Mouse (Mus musculus): ENCODE results near the gene Ryk.

DNA sequence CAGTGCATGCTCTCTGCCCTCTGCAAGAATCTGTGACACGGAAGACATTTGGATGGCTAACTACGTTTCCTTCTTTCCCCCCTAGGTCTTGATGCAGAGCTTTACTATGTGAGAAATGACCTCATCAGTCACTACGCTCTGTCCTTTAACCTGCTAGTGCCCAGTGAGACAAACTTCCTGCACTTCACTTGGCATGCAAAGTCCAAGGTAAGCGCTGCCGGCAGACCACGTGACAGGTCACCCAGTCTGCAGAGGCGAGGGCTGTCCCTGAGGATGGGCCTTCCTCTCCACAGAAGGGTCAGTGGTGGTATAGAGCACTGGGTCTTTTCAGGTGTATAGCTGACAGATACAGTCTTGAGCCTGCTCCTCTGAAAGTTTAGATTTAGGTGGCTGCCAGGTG lies 27.1 kb downstream of the Ryk start:
- TF ChIP-seq CTCF (IDR thresholded peaks at IDR 0.05), result no peak
- TF ChIP-seq POLR2A (IDR thresholded peaks at IDR 0.05; ENCODE audit: insufficient read depth, low read depth, low read length), result no peak
- TF ChIP-seq EP300 (IDR thresholded peaks at IDR 0.05; ENCODE audit: insufficient read depth, low read depth, low read length), result no peak
